Mouse (Mus musculus): ENCODE measurements around the gene Creb5.

The Creb5 gene

GRCm38 (mm10) chr6:53337398-53337797 lies 50.3 kb downstream of the Creb5 start:
- DNase-seq, result no peak

GRCm38 (mm10) chr6:53352311-53352960 lies 65.4 kb downstream of the Creb5 start:
- DNase-seq, result no peak

- DNase-seq, result no peak
Observed at GRCm38 (mm10) chr6:53356328-53356727, 69.3 kb downstream of the Creb5 start.

GRCm38 (mm10) chr6:53363535-53363934 lies 76.5 kb downstream of the Creb5 start:
- DNase-seq, result no peak

GRCm38 (mm10) chr6:53363981-53364391 lies 76.9 kb downstream of the Creb5 start:
- no peak for DNase-seq

- DNase-seq, result no peak
Observed at GRCm38 (mm10) chr6:53369147-53369546, 82.1 kb downstream of the Creb5 start.

- DNase-seq, result peak; percentile 55 to 66
Observed at GRCm38 (mm10) chr6:53369928-53370327, 82.9 kb downstream of the Creb5 start.

GRCm38 (mm10) chr6:53371962-53372361 lies 84.9 kb downstream of the Creb5 start:
- DNase-seq, result no peak

GRCm38 (mm10) chr6:53374315-53374941 lies 87.4 kb downstream of the Creb5 start:
- no peak for DNase-seq

GRCm38 (mm10) chr6:53389277-53389676 lies 102.2 kb downstream of the Creb5 start:
- no peak for DNase-seq

- peak; percentile 35 to 42 for DNase-seq
Observed at GRCm38 (mm10) chr6:53390413-53390812, 103.3 kb downstream of the Creb5 start.

GRCm38 (mm10) chr6:53394026-53394425 lies 107.0 kb downstream of the Creb5 start:
- DNase-seq, result no peak

GRCm38 (mm10) chr6:53395208-53395607 lies 108.1 kb downstream of the Creb5 start:
- DNase-seq, result no peak

GRCm38 (mm10) chr6:53396421-53396820 lies 109.4 kb downstream of the Creb5 start:
- no peak for DNase-seq

GRCm38 (mm10) chr6:53397797-53398196 lies 110.7 kb downstream of the Creb5 start:
- DNase-seq, result no peak

GRCm38 (mm10) chr6:53398297-53399140 lies 111.4 kb downstream of the Creb5 start:
- DNase-seq, result peak; percentile 14 to 18

- no peak for DNase-seq
Observed at GRCm38 (mm10) chr6:53401364-53401763, 114.3 kb downstream of the Creb5 start.

GRCm38 (mm10) chr6:53402551-53402950 lies 115.5 kb downstream of the Creb5 start:
- DNase-seq, result peak in 1 of 2 experiments; percentile 19

GRCm38 (mm10) chr6:53409183-53409582 lies 122.1 kb downstream of the Creb5 start:
- no peak for DNase-seq

- DNase-seq, result no peak
Observed at GRCm38 (mm10) chr6:53421345-53421744, 134.3 kb downstream of the Creb5 start.

- no peak for DNase-seq
Observed at GRCm38 (mm10) chr6:53429368-53429767, 142.3 kb downstream of the Creb5 start.

GRCm38 (mm10) chr6:53429891-53430290 lies 142.8 kb downstream of the Creb5 start:
- DNase-seq, result no peak

- peak; percentile 21 for DNase-seq
Observed at GRCm38 (mm10) chr6:53445862-53446460, 158.9 kb downstream of the Creb5 start.

Measured in B cell, adult 2 months (primary cell).